Mouse (Mus musculus) layer of hippocampus, adult 9-11 months (tissue): ENCODE data around the gene Ankrd24.
A peak's percentile ranks its signal among the peaks of the same experiment; 100 is the strongest.
"Not testable (repeated sequence)": the region's sequence is repeated elsewhere in the genome, so short reads cannot be mapped to it uniquely, and the experiment has no call there.

Experiments
- DNase-seq: peaks from one replicate; pipeline ENCODE4 v3.0.0; 2022

Gene Ankrd24

GRCm38 (mm10) chr10:81645391-81645790, 17.1 kb downstream of the Ankrd24 start:
- no peak for DNase-seq

- no peak for DNase-seq
These were observed 17.7 kb downstream of the Ankrd24 start for GRCm38 (mm10) chr10:81646015-81646555.

GRCm38 (mm10) chr10:81648803-81649775, 20.7 kb downstream of the Ankrd24 start, which contains the start of gene Gm10778:
Gm10778 (plus strand) TSS chr10:81649059.
- DNase-seq: peak; percentile 91

- no peak for DNase-seq
These were observed 26.8 kb downstream of the Ankrd24 start for GRCm38 (mm10) chr10:81655178-81655577.

- no peak for DNase-seq
These were observed 27.8 kb downstream of the Ankrd24 start for GRCm38 (mm10) chr10:81656174-81656573.

GRCm38 (mm10) chr10:81687114-81687513, 58.8 kb downstream of the Ankrd24 start:
- not testable (repeated sequence) for DNase-seq
